Mouse (Mus musculus) ZHBTc4 (cell line): ENCODE measurements around the gene Phf2.

ENCODE experiments used
- DNase-seq: peaks from one replicate; pipeline ENCODE4 v3.0.0-alpha.2; 2011; ENCODE audit warnings: low read depth, low spot score

Phf2 gene

GRCm38 (mm10) chr13:48858054-48858453 is 12.9 kb downstream of the Phf2 start:
- no peak for DNase-seq

GRCm38 (mm10) chr13:48857246-48857932 is 13.5 kb downstream of the Phf2 start:
- peak; percentile 44 for DNase-seq

GRCm38 (mm10) chr13:48853947-48854346 is 17.0 kb downstream of the Phf2 start:
- DNase-seq: no peak

DNA sequence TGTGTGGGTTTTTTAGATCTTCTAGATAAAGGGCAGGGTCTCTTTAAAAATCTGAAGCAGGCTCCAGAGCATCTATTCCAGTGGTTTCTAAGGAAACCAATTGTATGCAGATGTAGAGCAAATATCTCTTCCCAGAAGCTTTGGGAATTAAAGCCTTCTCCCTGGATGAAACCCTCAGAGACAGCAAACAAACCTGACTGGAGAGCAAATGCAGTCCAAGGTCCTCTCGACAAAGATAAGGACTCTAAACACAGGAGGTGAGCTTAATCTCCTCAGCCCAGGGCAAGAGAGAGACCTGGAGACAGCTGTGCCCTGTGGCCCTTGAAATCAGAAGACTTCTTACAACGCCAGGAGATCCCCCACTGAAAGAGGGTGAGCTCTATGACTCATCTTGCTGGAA is 17.4 kb downstream of the Phf2 start:
- no peak for DNase-seq

DNA sequence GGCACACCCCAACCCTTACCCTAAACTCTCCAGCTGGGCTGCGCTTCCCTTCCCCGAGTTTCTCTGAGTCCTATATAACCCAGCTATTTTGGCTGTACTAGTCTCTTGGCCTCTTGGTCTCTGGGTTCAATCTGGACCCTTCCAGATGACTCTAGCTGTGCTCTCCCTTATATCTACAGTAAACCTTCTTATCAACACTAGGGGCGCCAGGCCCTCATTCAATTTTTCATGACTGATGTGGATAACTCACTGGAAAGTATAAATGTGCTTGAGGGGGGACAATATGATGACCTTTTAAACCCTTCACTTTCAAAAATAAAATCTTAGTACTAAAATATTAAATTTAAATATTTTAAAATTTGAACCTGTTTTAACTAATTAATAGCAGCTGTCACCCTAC is 18.1 kb downstream of the Phf2 start:
- peak; percentile 15 for DNase-seq

GRCm38 (mm10) chr13:48851719-48852118 is 19.2 kb downstream of the Phf2 start:
- DNase-seq: no peak

- no peak for DNase-seq
Observed at GRCm38 (mm10) chr13:48850771-48851170, 20.1 kb downstream of the Phf2 start.

- DNase-seq: no peak
Observed at GRCm38 (mm10) chr13:48850326-48850725, 20.6 kb downstream of the Phf2 start.

DNA sequence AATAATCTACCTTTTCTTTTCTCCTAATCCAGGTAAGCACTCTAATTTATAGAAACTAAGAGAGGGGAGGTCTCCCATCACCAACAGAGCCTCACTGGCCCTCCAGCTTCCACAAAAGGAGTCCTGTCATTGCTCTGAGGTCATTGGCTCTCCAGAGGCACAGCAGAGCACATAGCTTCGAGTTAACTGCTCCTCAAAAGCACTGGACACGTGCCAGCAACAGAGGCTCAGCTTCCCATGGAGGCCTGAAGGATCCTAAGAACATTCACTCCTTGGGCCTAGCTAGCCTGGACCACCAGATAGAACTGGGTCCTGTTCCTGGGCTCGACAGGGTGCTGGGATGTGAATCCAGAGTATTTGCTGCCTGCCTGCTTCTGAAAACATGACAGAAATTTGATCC is 21.8 kb downstream of the Phf2 start:
- peak; percentile 9 for DNase-seq

DNA sequence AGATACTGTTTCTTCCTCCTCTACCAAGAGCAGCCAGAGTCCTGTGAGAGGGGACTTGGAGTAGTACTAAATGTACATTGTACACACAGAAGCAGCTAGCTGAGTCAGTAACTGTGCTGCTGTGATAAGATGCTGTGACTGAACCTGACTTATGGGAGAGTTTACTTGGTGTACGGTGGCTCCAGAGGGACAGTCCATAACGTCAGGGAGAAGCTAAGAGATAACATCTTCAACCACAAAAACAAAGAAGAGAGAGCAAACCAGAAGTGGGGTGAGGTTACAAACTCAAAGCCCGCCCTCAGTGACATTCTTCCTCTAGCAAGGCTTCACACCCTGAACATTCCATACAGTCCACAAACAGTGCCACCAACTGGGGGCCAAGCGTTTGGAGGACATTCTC is 25.6 kb downstream of the Phf2 start:
- DNase-seq: peak; percentile 62

- no peak for DNase-seq
Observed at GRCm38 (mm10) chr13:48843530-48843929, 27.4 kb downstream of the Phf2 start.

GRCm38 (mm10) chr13:48841905-48842592 is 28.9 kb downstream of the Phf2 start:
- DNase-seq: peak; percentile 29

DNA sequence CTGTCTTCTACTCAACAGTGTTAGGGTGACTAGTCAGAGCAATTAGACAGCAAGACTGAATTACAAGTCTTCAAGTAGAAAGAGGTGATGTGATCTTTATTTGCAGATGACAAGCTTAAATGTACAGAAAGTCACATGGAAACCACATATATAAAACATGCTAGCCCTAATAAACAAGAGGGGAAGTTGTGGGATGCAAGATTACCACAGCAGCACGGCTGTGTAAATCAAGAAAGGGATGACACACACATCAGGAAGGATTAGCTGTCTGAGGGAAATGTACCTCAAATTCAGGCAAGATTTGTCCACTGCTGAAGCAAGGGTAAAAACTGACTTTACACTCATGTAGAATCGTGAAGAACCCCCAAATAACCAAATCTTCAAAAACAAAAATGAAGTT is 32.6 kb downstream of the Phf2 start:
- no peak for DNase-seq

GRCm38 (mm10) chr13:48837537-48837936 is 33.4 kb downstream of the Phf2 start:
- no peak for DNase-seq

GRCm38 (mm10) chr13:48830528-48831250 is 40.2 kb downstream of the Phf2 start:
- DNase-seq: no peak

- DNase-seq: no peak
Observed at GRCm38 (mm10) chr13:48829780-48830179, 41.1 kb downstream of the Phf2 start.

- DNase-seq: no peak
Observed at GRCm38 (mm10) chr13:48822871-48823270, 48.0 kb downstream of the Phf2 start.

DNA sequence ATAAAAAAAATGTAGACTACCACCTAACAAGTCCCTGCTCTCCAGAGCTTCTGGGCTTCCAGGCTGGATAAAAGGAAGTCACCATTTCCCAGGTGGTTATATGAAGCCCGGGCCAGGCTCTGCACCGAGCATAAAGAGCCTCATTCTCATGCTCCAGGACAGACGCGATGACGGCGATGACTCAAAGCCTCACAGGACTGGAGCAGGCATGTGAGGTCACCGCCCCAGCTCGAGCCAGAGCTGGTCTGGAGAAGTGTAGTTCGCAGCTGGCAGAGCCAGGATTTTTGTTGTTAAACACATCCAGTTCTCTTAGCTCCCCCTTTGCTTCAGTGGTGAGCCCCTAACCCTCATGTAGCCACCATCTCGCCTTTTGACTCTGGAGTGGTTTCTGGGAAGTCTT is 48.6 kb downstream of the Phf2 start:
- no peak for DNase-seq

GRCm38 (mm10) chr13:48819131-48819530 is 51.8 kb downstream of the Phf2 start:
- DNase-seq: no peak

GRCm38 (mm10) chr13:48814406-48814805 is 56.5 kb downstream of the Phf2 start:
- no peak for DNase-seq

DNA sequence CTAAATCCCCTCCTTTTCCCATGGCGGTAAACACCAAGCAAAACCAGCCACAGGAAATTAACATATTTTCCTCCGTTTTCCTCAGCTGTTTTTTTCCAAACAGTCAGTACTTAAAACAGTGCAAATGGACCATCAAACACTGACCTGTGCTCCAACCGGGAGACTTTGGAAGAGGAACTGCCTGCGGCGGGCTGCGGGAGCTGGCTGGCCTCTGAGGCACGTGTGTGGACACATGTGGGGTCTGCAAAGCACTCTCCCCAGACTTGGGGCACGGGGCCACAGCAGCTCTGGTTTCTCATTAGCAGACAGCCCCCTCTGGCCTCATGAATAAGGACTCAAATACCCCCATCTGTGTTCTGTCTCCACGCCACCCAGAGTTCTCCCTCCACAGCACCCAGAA is 59.9 kb downstream of the Phf2 start:
- DNase-seq: no peak

GRCm38 (mm10) chr13:48810274-48810823 is 60.6 kb downstream of the Phf2 start:
- DNase-seq: no peak
